Mouse (Mus musculus) E14TG2a.4 (cell line): ENCODE data around the gene Eci1.

Experiments used
- CTCF ChIP-seq: conservative IDR thresholded peaks from 2 replicates; pipeline ENCODE4 v1.5.1; 2014; ENCODE audit warnings: low read length
- NANOG ChIP-seq: IDR thresholded peaks from 2 replicates; pipeline ENCODE4 v1.6.1; 2014; ENCODE audit warnings: borderline replicate concordance, low read length, mixed read lengths
- POU5F1 ChIP-seq: IDR thresholded peaks from 2 replicates; pipeline ENCODE4 v1.6.1; 2014; ENCODE audit warnings: low read length, borderline replicate concordance

DNA sequence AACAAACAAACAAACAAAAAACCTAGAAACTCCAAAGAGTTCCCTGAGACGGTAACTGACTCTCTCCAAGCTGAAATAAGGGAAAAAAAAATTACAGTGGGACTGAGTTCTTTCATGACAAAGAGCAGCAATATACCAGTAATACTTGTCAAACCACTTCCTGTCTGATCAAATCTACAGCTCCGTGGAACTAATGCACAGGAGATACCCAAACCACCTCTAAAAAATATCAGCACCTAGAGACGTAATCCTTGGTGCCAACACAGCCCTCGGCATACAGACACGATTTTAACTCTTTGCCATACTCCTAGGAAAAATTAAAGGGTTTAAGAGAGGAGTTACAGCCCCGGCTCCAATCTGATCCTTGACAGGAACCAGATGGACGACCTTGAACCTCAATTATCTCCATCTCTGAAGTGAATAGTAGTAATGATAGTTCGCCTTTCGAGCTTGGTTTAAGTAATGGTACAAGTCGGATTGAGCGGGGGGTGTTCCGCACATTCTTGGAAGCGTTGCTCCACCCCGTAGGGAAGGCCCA is 27.8 kb downstream of the Eci1 start:
- TF ChIP-seq CTCF, result no peak
- TF ChIP-seq POU5F1, result no peak
- TF ChIP-seq NANOG, result no peak
